Mouse (Mus musculus): ENCODE results near the gene Gys2.
"Not testable (repeated sequence)": the region's sequence is repeated elsewhere in the genome, so short reads cannot be mapped to it uniquely, and the experiment has no call there.

The Gys2 gene

GRCm38 (mm10) chr6:142472801-142473203 lies at the start of gene Gys2:
Gene Gys2, minus strand, starts transcription at chr6:142473109.
- DNase-seq (ENCODE audit: low read depth): no peak

DNA sequence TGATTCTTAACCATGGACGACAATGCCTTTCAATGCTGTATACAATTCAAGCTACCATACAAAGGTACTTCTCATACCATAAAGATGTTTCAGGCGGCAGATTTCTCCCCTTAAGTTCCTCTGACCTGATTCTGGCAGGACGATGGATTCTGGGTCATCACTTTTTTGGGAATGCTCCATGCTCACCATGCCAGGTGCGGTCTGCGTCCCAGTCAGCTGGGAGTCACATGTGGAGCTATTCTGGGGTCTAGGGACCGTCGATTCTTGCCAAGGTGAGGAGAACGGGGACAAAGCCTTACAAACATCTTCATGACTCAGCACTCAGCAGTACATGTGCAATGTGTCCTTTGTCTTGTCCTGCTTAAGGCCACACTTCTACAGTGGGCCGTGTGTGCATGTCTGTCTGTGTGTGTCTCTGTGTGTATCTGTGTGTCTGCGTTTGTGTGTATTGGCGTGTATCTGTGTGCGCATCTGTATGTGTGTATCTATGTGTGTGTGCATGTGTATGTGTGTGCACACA lies 48.7 kb upstream of the Gys2 start:
- DNase-seq (ENCODE audit: low read depth): no peak

DNA sequence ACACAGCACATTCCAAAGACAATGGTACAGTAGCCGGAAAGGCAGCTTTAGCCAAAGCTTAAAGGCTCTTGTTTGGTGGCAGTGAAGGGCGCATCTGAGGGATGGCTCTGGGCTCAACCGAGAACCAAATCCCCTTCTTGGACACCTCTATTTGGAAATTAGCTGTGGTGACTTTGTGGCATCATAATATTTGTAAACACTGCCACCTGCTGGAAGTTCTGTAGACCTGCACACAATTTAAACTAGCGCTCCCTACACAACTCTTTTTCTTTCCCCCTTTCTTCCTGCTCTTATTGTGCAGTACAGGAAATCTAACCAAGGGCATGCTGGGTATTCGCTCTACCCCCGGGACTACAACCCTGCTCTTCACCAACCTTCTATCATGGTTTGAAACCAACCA lies 46.2 kb upstream of the Gys2 start:
- peak; percentile 35 for DNase-seq (ENCODE audit: low read depth)

DNA sequence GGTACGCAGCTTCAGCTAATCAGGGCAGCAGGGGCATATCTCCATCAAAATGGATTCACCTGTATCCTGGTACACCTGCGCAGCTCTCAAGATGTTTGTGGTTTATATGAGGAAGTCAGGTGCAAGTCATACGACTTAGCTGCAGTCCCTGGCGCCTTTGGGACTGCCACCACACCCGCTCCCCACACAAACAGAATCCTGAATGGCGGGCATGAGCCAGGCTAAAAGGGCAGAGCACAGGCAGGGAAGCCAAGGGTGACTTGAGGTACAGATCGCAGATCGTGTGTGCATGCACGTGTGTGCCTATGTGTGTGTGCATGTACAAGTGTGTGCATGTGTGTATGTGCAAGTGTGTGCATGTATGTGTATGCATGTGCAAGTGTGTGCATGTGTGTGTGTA lies 42.5 kb upstream of the Gys2 start:
- not testable (repeated sequence) for DNase-seq (ENCODE audit: low read depth)

DNA sequence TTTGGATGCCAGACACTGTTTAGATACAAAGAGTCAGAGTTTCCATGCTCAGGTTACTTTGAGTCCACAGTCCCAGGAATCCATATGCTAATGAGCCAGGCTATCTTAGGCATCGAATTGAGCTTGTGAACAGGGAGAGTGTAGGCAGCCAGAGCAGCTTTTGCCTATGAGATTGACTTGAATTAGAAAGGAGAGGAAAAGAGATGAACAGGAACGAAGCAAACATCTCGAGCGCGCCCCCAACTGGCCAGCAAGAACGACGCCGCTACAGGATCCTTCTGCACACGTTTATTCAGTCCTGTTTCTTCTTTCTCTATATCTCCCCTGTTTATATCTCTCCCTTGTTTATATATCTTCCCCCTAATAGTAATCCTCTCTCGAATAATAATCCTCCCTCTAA lies 42.0 kb upstream of the Gys2 start:
- no peak for DNase-seq (ENCODE audit: low read depth)

DNA sequence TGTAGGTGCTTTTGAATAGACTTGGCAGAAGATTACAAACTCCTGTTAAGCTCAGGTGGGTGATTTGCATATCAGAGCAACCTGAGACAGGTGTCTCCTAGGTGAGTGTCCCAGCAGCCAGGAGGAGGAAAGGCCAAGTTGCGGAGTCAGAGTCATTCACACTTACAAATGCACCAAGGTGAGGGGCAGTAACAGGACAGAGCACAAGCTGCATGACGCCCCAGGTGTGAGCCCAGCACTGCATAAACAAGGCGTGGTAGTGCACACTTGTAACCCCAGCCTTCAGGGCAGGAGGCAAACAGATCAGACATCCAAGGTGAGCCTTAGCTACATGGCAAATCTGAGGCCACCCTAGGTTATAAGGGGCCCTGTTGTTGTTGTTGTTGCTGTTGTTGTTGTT lies 40.0 kb upstream of the Gys2 start:
- no peak for DNase-seq (ENCODE audit: low read depth)

- DNase-seq (ENCODE audit: low read depth): no peak
These were observed 38.7 kb upstream of the Gys2 start for GRCm38 (mm10) chr6:142511516-142512135.

DNA sequence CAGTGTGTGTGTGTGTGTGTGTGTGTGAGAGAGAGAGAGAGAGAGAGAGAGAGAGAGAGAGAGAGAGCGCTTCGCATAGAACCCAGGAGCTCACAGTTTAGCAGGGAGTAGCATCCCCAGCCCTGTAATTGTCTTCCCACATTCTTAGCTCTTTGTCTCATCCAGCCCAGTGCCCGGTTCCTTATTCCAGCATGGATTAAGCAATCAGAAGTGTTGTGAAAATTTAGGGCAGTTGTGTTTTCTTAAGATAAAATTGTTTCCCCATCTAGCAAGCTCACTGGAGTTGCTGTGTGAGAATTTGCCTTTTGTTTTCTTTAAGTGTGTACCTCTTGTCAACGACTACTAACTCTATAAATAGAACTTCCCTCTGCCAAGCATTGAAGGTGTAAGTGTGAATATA lies 35.8 kb upstream of the Gys2 start:
- no peak for DNase-seq (ENCODE audit: low read depth)

- peak; percentile 43 for DNase-seq (ENCODE audit: low read depth)
These were observed 34.9 kb upstream of the Gys2 start, which contains the start of gene Ldhb for GRCm38 (mm10) chr6:142507785-142508162. Gene Ldhb, minus strand, starts transcription at chr6:142507957.

GRCm38 (mm10) chr6:142507033-142507784 lies 34.3 kb upstream of the Gys2 start:
- DNase-seq (ENCODE audit: low read depth): no peak

DNA sequence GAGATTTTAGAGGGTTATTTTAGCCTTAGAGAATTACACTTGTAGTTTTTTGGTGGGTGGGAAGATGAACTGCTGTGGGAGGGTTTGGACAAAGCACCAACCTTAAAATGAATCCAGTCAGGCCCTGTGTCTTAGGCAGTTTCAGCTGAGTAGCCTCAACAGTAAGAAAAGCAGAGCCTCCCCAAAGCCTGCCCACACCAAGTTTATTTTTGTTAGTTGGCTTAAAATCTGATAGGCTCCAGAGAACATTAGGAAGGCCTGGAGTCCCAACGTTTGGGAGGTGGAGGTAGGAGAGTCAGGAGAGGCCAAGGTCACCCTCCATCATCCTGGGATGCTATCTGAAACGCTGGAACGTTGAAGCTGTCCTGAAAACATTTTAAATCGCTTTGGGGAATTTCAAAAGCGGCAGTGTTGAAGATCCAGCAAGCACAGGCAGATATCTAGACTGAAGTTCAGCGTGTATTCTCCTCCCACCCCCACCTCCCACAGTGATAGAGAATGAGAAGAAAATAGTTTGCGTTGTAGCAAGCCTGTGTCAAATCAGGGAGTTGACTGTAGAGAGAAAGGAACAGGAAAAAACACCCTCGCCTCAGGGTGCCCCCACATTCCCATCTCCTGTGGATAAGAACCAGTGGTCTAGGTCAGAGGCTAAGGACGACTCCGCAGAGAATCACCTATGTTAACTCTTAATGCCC lies 33.6 kb upstream of the Gys2 start:
- no peak for DNase-seq (ENCODE audit: low read depth)

DNA sequence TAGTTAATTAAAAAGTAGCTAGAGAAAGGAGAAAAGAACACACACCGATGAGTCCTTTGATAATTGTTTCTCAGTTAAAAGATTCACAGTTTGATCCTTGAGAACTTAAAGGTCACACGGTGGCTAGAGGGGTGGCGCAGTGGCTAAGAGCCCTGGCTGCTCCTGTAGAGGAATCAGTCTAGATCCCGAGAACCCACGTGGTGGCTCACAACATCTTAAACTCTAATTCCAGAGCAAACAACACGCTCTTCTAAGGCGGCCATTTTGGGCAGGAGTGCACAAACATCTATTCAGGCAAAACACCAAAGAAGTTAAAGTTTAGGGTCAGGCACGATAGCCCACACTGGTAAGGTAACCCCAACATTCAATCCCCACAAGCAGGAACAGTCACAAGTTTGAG lies 30.7 kb upstream of the Gys2 start:
- DNase-seq (ENCODE audit: low read depth): no peak

- DNase-seq (ENCODE audit: low read depth): no peak
These were observed 29.7 kb upstream of the Gys2 start for GRCm38 (mm10) chr6:142502519-142503125.

GRCm38 (mm10) chr6:142490114-142490513 lies 17.2 kb upstream of the Gys2 start:
- not testable (repeated sequence) for DNase-seq (ENCODE audit: low read depth)

GRCm38 (mm10) chr6:142487638-142488037 lies 14.7 kb upstream of the Gys2 start:
- no peak for DNase-seq (ENCODE audit: low read depth)

GRCm38 (mm10) chr6:142485478-142486123 lies 12.7 kb upstream of the Gys2 start:
- no peak for DNase-seq (ENCODE audit: low read depth)

DNA sequence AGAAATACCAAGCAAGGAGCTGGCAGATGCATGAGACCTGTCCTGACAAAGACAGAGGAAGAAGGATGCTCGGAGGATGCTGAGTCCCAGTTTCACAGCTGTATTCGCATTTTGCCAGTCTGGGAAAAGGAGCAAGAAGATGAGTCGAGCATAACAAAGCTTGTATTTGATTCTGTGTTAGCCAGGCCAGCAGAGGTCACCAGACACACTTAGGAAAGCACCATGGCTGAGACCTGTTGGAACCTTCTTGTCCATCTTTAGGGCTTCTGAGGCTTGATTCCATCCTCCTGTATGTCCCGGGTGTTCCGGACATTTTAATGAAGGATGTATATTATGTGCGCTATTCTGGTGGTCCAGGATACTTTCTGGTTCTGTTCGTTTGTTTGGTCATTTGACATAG lies 4.3 kb upstream of the Gys2 start:
- DNase-seq (ENCODE audit: low read depth): no peak

- DNase-seq (ENCODE audit: low read depth): no peak
These were observed 1.8 kb downstream of the Gys2 start for GRCm38 (mm10) chr6:142471141-142471540.

GRCm38 (mm10) chr6:142469602-142470001 lies 3.3 kb downstream of the Gys2 start:
- DNase-seq (ENCODE audit: low read depth): no peak

GRCm38 (mm10) chr6:142462194-142462593 lies 10.7 kb downstream of the Gys2 start:
- no peak for DNase-seq (ENCODE audit: low read depth)

- no peak for DNase-seq (ENCODE audit: low read depth)
These were observed 13.8 kb downstream of the Gys2 start for GRCm38 (mm10) chr6:142459017-142459678.
